Mouse (Mus musculus) limb, embryonic 13.5 days (tissue): Measurements from ENCODE around the gene Olfr691. TPM values are rescaled to one million over a fixed set of nuclear protein-coding genes. Genes with fewer than 3 reads are reported as not detected.
"Not testable (repeated sequence)": the region's sequence is repeated elsewhere in the genome, so short reads cannot be mapped to it uniquely, and the experiment has no call there.

Experiments used
- ATAC-seq: fragments of 200-750 bp; cut with Nextera tagmentation; 2 replicates; pipeline ENCODE4 v1.8.0; 2017; ENCODE audit warnings: low read depth, moderate number of reproducible peaks, moderate TSS enrichment; ENCODE audit not compliant: low FRiP score
- H3K27ac ChIP-seq: fragments of 300-500 bp; sonication (generic); 2 replicates; pipeline ENCODE4 v1.5.1; 2015; ENCODE audit warnings: inconsistent platforms, mild to moderate bottlenecking, moderate library complexity
- H3K27me3 ChIP-seq: fragments of 300-500 bp; sonication (generic); 2 replicates; pipeline ENCODE4 v1.6.1; 2015; ENCODE audit warnings: mild to moderate bottlenecking, inconsistent platforms
- H3K36me3 ChIP-seq: fragments of 300-500 bp; sonication (generic); 2 replicates; pipeline ENCODE4 v1.6.1; 2015; ENCODE audit warnings: inconsistent platforms, mild to moderate bottlenecking, moderate library complexity
- H3K4me1 ChIP-seq: fragments of 300-500 bp; sonication (generic); 2 replicates; pipeline ENCODE4 v1.6.1; 2015; ENCODE audit warnings: inconsistent platforms
- H3K4me2 ChIP-seq: fragments of 300-500 bp; sonication (generic); replicated peaks from 2 replicates; pipeline ENCODE4 v1.6.1; 2015; ENCODE audit warnings: inconsistent platforms, mild to moderate bottlenecking, moderate library complexity
- H3K4me3 ChIP-seq: fragments of 300-500 bp; sonication (generic); 2 replicates; pipeline ENCODE4 v1.5.1; 2015; ENCODE audit warnings: moderate library complexity, mild to moderate bottlenecking, inconsistent platforms
- H3K9ac ChIP-seq: fragments of 300-500 bp; sonication (generic); 2 replicates; pipeline ENCODE4 v1.6.1; 2015; ENCODE audit warnings: mild to moderate bottlenecking, inconsistent platforms
- H3K9me3 ChIP-seq: fragments of 300-500 bp; sonication (generic); 2 replicates; pipeline ENCODE4 v1.6.1; 2016; ENCODE audit warnings: inconsistent platforms
- WGBS: fragments of 180-500 bp; shearing (Covaris S2); methylation state at CpG from one replicate; pipeline ENCODE4 v1.1.7; 2015; 5-methylcytosine and 5-hydroxymethylcytosine counted together
- polyA plus RNA-seq: library from polyadenylated mRNA; unstranded; fragments of >200 nt; fragmentation: Nextera tagmentation; extraction: Ambion mirVana; gene quantifications from 2 replicates; pipeline ENCODE4 v1.2.1, GENCODE M21; 2015

Gene Olfr691
- polyA plus RNA-seq: not detected in 2 replicates

DNA sequence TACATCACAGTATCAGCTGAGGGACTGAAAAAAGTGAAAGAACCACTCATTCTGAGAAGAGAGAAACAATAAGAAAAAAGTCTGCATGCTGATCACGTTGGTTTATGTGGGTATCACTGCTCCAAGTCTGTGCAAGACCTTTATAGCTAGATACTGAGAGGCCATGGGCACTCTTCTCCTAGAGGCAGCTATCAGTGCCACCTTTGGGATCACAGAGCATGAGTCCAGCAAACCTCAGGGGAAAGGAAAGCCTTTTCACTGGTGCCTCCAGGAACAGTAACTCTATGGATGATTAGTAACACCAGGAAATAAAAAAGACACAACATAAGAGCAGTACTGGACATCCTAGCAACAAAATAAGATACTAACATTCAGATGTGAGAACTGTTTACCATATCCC lies at the start of gene Olfr691:
TSS of gene Olfr691 (minus strand) at position 101 of the 400 bp plus-strand sequence.
- Histone ChIP-seq H3K4me3 (no peak within 1 kb of the TSS), H3K27me3 (no peaks in the 10 kb centered on the region), H3K9ac (no peak within 1 kb of the TSS), H3K4me1 (no peaks in the 10 kb centered on the region), H3K27ac (no peak within 1 kb of the TSS), H3K4me2 (no peak within 1 kb of the TSS), H3K36me3 (no peaks in the 10 kb centered on the region), H3K9me3 (no peaks in the 10 kb centered on the region)
- 49% methylated on average over 1 of the region's 1 CpGs for WGBS
- ATAC-seq: no peak

DNA sequence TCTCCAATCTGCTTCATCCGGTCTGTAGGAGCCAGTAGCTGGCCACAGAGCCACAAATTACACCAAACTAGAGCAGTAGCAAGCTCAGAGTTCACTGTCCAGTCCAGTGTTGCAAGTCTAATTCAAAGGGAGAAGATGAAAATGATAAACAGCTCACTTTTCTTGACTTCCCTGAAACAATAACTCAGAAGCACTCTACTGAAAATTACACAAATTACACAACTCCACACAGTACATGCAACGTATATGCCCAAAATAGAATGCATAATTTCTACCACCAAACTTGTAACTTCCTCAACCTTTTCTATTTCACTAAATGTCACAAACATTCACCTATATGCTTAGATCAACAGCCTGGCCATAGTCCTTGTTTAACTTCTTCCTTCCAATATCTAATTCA lies 48.2 kb upstream of the Olfr691 start:
- no peak overlapping the region for H3K4me2 ChIP-seq
- H3K27me3 ChIP-seq: no peaks in the 10 kb centered on the region
- no peaks in the 10 kb centered on the region for H3K4me1 ChIP-seq
- no peak overlapping the region for H3K9ac ChIP-seq
- H3K4me3 ChIP-seq: no peak overlapping the region
- H3K9me3 ChIP-seq: no peaks in the 10 kb centered on the region
- H3K36me3 ChIP-seq: peaks cover 68% of the 10 kb centered on the region
- ATAC-seq: no peak
- WGBS: 99% methylated on average over 2 of the region's 2 CpGs
- no peak overlapping the region for H3K27ac ChIP-seq

DNA sequence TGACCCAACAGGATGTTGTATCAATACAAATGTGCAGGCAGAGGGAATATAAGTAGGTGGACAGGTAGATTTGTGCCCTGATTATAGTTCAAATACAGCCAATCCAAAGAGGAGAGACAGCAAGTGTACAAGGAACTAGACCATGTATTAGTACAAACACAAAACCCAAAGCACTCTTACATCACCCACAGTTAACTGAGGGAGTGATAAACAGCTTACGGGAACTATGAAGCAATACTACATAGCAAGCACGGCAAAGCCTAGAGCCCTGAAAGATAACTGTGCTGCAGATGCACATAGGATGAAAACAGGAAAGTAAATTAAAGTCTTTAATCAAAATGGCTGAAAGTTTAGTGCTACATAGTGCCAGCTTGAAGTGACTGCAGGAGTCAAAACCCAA lies 45.6 kb upstream of the Olfr691 start:
- no peak overlapping the region for H3K4me2 ChIP-seq
- H3K4me3 ChIP-seq: no peak overlapping the region
- no peak overlapping the region for H3K9ac ChIP-seq
- H3K27me3 ChIP-seq: no peaks in the 10 kb centered on the region
- peaks cover 81% of the 10 kb centered on the region for H3K36me3 ChIP-seq
- H3K4me1 ChIP-seq: no peaks in the 10 kb centered on the region
- ATAC-seq: no peak
- H3K9me3 ChIP-seq: no peaks in the 10 kb centered on the region
- H3K27ac ChIP-seq: no peak overlapping the region
- WGBS: 95% methylated on average over 2 of the region's 2 CpGs

DNA sequence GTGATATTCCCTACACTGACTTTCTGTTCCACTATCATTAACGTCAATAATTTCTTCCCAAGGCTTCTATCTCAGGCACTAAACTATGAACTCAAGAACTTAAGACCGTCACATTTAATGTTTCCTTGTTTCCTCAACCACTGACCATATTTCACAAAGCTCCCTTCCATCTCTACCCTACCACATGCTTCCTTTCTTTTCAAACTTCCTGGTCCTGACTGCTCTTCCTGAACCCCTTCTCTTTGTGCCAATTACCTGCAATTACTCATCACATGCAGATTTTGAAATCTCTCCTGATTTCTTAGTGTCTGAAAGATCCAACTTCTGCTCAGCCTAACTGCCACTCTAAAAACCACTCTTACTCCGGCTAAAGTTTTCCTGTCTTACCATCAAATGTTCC lies 38.3 kb upstream of the Olfr691 start:
- no peak for ATAC-seq

DNA sequence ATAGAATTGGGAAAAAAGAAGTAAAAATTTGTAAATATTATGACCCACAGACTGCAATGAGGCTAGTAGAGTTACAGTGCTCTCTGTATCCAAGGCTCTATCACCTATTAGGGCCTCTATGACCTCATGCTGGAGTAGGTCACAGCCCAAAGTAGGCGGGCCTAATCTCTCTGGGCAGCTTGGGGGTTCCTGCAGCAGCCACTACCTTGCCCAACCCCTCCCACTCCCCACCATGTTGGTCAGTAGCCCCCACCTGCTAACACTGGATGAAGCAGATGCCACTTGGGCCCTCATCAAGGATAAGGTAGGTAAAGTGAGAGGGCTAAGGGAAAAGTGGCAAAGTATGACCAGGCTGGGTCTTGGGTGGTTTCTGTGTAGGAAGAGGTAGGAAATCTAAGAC lies 32.8 kb upstream of the Olfr691 start, which contains the start of gene Gm5901:
TSS of gene Gm5901 (plus strand) at position 173 of the 400 bp plus-strand sequence.
- 100% methylated on average over 1 of the region's 1 CpGs for WGBS
- Histone ChIP-seq H3K4me2 (no peak within 1 kb of the TSS), H3K27me3 (no peaks in the 10 kb centered on the region), H3K4me3 (no peak within 1 kb of the TSS), H3K4me1 (no peaks in the 10 kb centered on the region), H3K36me3 (peaks cover 67% of the 10 kb centered on the region), H3K9ac (no peak within 1 kb of the TSS), H3K27ac (no peak within 1 kb of the TSS), H3K9me3 (no peaks in the 10 kb centered on the region)
- ATAC-seq: no peak

More for the DNA sequence above, 38.3 kb upstream of the Olfr691 start:
- H3K36me3 ChIP-seq: peaks cover 92% of the 10 kb centered on the region
- H3K27me3 ChIP-seq: no peaks in the 10 kb centered on the region
- no peak overlapping the region for H3K27ac ChIP-seq
- no peak overlapping the region for H3K4me3 ChIP-seq
- no peak overlapping the region for H3K4me2 ChIP-seq
- H3K9me3 ChIP-seq: no peaks in the 10 kb centered on the region
- no peaks in the 10 kb centered on the region for H3K4me1 ChIP-seq
- H3K9ac ChIP-seq: no peak overlapping the region
- 91% methylated on average over 3 of the region's 3 CpGs for WGBS

DNA sequence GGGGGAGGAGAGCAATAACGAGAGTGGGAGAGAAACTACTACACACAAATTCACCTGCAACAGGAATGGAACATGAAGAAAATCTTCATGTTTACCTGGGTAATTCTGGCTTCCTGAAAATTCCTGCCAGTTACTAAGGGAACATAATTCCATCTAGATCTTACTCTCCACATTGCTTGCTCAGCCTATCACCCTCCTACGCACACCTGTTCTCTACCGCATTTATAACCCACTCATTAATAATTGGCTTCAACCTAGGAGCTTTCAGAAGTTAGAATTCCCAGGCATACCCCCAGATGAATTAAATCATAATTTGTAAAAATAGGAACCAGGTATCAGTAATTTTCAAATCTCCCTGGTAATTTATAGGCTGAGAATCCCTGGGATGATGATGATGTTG lies 31.9 kb upstream of the Olfr691 start:
- peaks cover 58% of the 10 kb centered on the region for H3K36me3 ChIP-seq
- H3K9ac ChIP-seq: no peak overlapping the region
- H3K4me1 ChIP-seq: no peaks in the 10 kb centered on the region
- no peaks in the 10 kb centered on the region for H3K27me3 ChIP-seq
- no peak overlapping the region for H3K4me3 ChIP-seq
- H3K27ac ChIP-seq: no peak overlapping the region
- ATAC-seq: no peak
- H3K4me2 ChIP-seq: no peak overlapping the region
- 94% methylated on average over 3 of the region's 3 CpGs for WGBS
- no peaks in the 10 kb centered on the region for H3K9me3 ChIP-seq

DNA sequence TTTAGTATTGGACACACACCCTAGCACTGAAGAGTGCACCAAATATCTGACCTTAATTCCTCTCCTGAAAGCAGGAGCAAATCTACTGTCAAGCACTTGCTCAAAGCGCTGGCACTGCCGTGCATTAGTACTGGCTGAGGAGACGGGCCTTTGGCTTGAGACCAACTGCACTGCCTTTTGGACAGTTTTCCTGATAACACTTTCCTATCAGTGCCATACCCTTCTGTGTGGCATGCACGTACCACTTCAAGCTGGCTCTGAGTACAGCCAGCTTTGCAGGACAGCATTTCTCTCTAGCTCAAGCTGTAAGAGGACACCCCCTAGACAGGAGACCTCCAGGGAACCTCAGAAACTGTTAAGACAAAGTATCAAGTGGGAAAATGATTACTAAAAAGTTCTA lies 31.4 kb upstream of the Olfr691 start:
- Histone ChIP-seq H3K36me3 (peaks cover 54% of the 10 kb centered on the region), H3K9ac (no peak overlapping the region), H3K4me2 (no peak overlapping the region), H3K4me1 (no peaks in the 10 kb centered on the region), H3K27ac (no peak overlapping the region), H3K27me3 (no peaks in the 10 kb centered on the region), H3K4me3 (no peak overlapping the region), H3K9me3 (no peaks in the 10 kb centered on the region)
- no peak for ATAC-seq
- 94% methylated on average over 4 of the region's 4 CpGs for WGBS

DNA sequence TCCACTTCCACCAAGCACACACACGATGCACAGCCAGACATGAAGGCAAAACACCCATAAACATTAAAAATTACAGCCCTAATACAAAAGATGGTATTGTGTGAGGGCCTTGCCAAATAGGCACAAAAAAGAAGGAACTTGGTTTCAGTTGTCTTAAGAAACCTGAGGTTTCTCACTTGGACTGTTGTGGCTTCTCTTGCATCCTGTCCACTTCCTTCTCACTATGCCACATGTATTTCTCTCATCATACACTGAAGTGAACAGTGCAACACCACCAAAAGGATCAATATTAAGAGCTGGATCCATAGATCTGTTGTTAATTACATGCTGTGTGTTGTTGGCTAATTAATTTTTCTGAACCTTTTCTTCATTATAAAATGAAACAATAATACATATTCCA lies 30.8 kb upstream of the Olfr691 start:
- Histone ChIP-seq H3K9me3 (no peaks in the 10 kb centered on the region), H3K4me3 (no peak overlapping the region), H3K36me3 (peaks cover 48% of the 10 kb centered on the region), H3K9ac (no peak overlapping the region), H3K4me1 (no peaks in the 10 kb centered on the region), H3K4me2 (no peak overlapping the region), H3K27me3 (no peaks in the 10 kb centered on the region), H3K27ac (no peak overlapping the region)
- 68% methylated on average over 1 of the region's 1 CpGs for WGBS
- ATAC-seq: no peak

DNA sequence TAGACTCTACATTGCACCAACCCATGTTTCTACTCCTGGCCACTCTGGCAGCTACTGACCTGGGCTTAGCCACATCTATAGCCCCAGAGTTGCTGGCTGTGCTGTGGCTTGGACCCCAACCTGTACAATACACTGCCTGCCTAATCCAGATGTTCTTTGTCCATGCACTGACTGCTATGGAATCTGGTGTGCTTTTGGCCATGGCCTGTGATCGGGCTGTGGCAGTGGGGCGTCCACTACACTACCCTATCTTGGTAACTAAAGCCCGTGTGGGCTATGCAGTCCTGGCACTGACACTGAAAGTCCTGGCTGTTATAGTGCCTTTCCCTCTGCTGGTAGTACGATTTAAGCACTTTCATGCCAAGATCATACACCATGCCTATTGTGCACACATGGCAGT lies 26.5 kb upstream of the Olfr691 start:
- Histone ChIP-seq H3K27ac (no peak overlapping the region), H3K4me2 (no peak overlapping the region), H3K36me3 (peaks cover 12% of the 10 kb centered on the region), H3K27me3 (no peaks in the 10 kb centered on the region), H3K9ac (no peak overlapping the region), H3K4me1 (no peaks in the 10 kb centered on the region), H3K4me3 (no peak overlapping the region), H3K9me3 (no peaks in the 10 kb centered on the region)
- WGBS: 93% methylated on average over 4 of the region's 4 CpGs
- no peak for ATAC-seq

DNA sequence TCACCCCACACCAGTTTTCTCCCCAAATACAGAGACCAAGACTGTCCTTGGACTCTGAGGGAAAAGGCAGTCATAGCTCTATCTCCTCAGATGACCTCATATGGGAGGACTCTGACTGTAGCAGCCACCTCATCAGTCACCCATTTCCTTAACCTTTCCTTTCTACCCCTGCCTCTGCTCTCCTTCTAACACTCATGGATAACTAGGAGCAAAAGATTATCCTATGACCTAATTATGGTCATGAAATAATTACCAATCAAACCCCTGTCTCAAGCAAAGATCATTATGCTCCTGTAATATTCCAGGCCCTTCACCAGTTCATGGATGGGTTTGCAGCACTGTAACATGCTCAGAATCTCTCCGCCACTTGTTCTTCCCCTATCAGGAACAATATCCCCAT lies 25.9 kb upstream of the Olfr691 start, which contains the start of gene Olfr692:
TSS of gene Olfr692 (plus strand) at position 301 of the 400 bp plus-strand sequence.
- Histone ChIP-seq H3K36me3 (peaks cover 8% of the 10 kb centered on the region), H3K4me3 (no peak within 1 kb of the TSS), H3K27me3 (no peaks in the 10 kb centered on the region), H3K4me1 (no peaks in the 10 kb centered on the region), H3K4me2 (no peak within 1 kb of the TSS), H3K9ac (no peak within 1 kb of the TSS), H3K27ac (no peak within 1 kb of the TSS), H3K9me3 (no peaks in the 10 kb centered on the region)
- WGBS: 81% methylated on average over 1 of the region's 1 CpGs
- ATAC-seq: no peak

DNA sequence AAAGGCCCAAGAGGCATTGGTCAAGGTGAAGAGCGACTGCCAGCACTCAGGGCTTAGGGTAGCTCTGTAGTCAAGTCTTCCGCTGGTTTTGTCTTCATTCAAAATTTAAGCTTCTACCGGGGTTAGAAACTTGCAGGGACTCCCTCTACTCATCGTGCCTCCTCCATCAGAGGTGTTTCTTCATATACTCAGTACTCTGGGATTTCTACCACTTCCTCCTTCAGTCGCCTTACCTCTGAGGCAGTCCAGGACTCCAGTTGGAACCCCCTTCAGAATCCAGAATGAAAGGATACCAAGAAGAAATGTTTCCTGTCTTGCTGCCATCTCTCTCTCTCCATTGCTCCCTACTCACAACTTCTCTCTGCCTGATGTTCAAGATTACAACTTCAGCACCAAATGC lies 25.2 kb upstream of the Olfr691 start:
- Histone ChIP-seq H3K36me3 (peaks cover 8% of the 10 kb centered on the region), H3K4me2 (no peak overlapping the region), H3K9me3 (no peaks in the 10 kb centered on the region), H3K9ac (no peak overlapping the region), H3K27me3 (no peaks in the 10 kb centered on the region), H3K4me1 (no peaks in the 10 kb centered on the region), H3K4me3 (no peak overlapping the region), H3K27ac (no peak overlapping the region)
- ATAC-seq: no peak
- 73% methylated on average over 5 of the region's 5 CpGs for WGBS

DNA sequence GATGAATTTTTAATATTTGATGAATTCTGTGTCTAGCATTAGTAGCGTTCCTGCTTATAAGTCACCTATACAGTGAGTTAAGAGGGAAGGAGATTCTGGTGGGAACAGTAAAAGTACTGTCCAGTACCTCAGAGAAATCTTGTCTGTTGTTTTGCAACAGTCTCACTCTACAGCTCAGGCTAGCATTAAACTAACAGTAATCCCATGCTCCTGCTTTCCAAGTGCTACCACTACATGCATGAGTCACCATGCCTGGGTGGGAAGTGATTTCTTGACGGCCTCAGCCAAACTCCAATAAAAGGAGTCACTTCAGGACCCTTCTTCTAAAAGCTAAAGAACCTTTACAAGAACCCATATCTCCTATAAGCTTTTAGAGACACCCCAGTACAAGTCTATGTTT lies 19.6 kb upstream of the Olfr691 start:
- 84% methylated on average over 2 of the region's 2 CpGs for WGBS
- Histone ChIP-seq H3K4me1 (no peaks in the 10 kb centered on the region), H3K9me3 (no peaks in the 10 kb centered on the region), H3K27ac (no peak overlapping the region), H3K27me3 (no peaks in the 10 kb centered on the region), H3K4me2 (no peak overlapping the region), H3K36me3 (no peaks in the 10 kb centered on the region), H3K4me3 (no peak overlapping the region), H3K9ac (no peak overlapping the region)
- no peak for ATAC-seq

DNA sequence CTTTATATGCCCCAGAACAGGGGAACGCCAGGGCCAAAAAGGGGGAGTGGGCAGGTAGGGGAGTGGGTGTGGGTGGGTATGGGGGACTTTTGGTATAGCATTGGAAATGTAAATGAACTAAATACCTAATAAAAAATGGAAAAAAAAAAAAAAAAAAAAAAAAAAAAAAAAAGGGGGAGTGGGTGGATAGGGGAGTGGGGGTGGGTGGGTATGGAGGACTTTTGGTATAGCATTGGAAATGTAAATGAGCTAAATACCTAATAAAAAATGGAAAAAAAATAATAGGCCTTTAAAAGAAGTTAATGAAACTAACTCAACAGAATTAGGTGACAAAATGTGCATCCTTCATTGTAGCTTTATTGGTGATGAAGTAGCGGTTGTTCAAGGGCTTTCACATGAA lies 14.4 kb upstream of the Olfr691 start:
- not testable (repeated sequence) for H3K4me2 ChIP-seq, H3K4me1 ChIP-seq, H3K27ac ChIP-seq, ATAC-seq, H3K9me3 ChIP-seq, H3K27me3 ChIP-seq, H3K36me3 ChIP-seq, H3K4me3 ChIP-seq, H3K9ac ChIP-seq
- WGBS: 100% methylated on average over 1 of the region's 2 CpGs
